Mouse (Mus musculus) embryo, embryonic 9.5 days (tissue): Measurements from ENCODE around the gene Robo3.

Experiments used
- DNase-seq: peaks from one replicate; pipeline ENCODE4 v3.0.0-alpha.2; 2017; ENCODE audit errors: extremely low spot score

Gene Robo3

GRCm38 (mm10) chr9:37368081-37368830, 64.8 kb downstream of the Robo3 start:
- DNase-seq, result no peak

- DNase-seq, result no peak
Observed at GRCm38 (mm10) chr9:37367301-37368080, 65.6 kb downstream of the Robo3 start, which contains the start of gene Hepacam. TSS of gene Hepacam (plus strand) at chr9:37367351.

- DNase-seq, result no peak
Observed at GRCm38 (mm10) chr9:37365706-37366105, 67.3 kb downstream of the Robo3 start.
